Mouse (Mus musculus): ENCODE measurements around the gene Smim9.

DNA sequence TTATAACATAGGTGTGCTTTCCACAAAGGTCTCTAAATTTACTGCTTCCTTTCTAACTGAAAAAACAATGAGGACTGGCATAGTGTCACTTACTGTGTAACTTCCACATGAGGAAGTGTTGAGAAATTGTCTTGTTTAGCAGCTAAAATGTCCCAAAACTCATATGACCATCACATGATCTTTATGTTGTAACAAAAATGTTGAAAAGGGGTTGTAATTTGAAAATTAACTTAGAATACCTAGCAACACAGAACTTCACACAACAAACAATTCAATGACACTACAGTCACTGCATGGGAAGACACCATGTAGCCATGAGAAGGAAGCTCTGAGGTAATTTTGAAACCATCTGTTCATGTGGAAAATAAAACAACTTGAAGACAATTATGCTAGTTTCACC is 36.7 kb downstream of the Smim9 start:
- TF ChIP-seq USF1 (IDR thresholded peaks at IDR 0.05; ENCODE audit: low read depth, low read length), result no peak
- no peak for TF ChIP-seq KAT2A (conservative IDR thresholded peaks at IDR 0.05; ENCODE audit: low read depth, low read length)
- TF ChIP-seq GATA1 (IDR thresholded peaks at IDR 0.05; ENCODE audit: low read depth, low read length), result no peak
- no peak for TF ChIP-seq CHD2 (IDR thresholded peaks at IDR 0.05; ENCODE audit: low read length)
- TF ChIP-seq CTCF (IDR thresholded peaks at IDR 0.05 in 2 of 3, conservative IDR thresholded peaks at IDR 0.05 in 1 of 3; ENCODE audit: control insufficient read depth in 1 of 3, insufficient read depth in 1 of 3, low read depth in 2 of 3, low read length in 3 of 3, poor library complexity in 1 of 3, severe bottlenecking in 1 of 3), result no peak
- no peak for TF ChIP-seq GABPA (IDR thresholded peaks at IDR 0.05; ENCODE audit: low read depth, low read length)
- TF ChIP-seq CHD1 (IDR thresholded peaks at IDR 0.05; ENCODE audit: low read depth, low read length), result no peak
- no peak for TF ChIP-seq POLR2A (IDR thresholded peaks at IDR 0.05; ENCODE audit: control insufficient read depth in 1 of 2, insufficient read depth in 1 of 2, low read depth in 1 of 2, low read length in 2 of 2, poor library complexity in 1 of 2)
- TF ChIP-seq EP300 (IDR thresholded peaks at IDR 0.05; ENCODE audit: low read depth in 1 of 2, low read length in 2 of 2), result no peak
- TF ChIP-seq TCF12 (IDR thresholded peaks at IDR 0.05; ENCODE audit: low read depth, low read length), result no peak
- no peak for TF ChIP-seq NELFE (IDR thresholded peaks at IDR 0.05; ENCODE audit: low read depth, low read length)
- TF ChIP-seq MEF2A (IDR thresholded peaks at IDR 0.05; ENCODE audit: extremely low read depth, insufficient replicate concordance, low read depth, low read length, poor library complexity, severe bottlenecking), result no peak
- no peak for TF ChIP-seq ZNF384 (IDR thresholded peaks at IDR 0.05; ENCODE audit: low read depth, low read length)

Data from MEL (cell line).